Mouse (Mus musculus) spleen, adult 2 months (tissue): ENCODE measurements around the gene Lig3. TPM values are rescaled to one million over a fixed set of nuclear protein-coding genes. Genes with fewer than 3 reads are reported as not detected.

Experiments
- DNase-seq, 2 experiments: peaks; one replicate each; pipeline versions ENCODE4 v3.0.0 to v3.0.0-alpha.2; 2012 to 2021; ENCODE audit warnings: low spot score in 2 of 2, low read depth in 1 of 2
- H3K27ac ChIP-seq: fragments of 200-500 bp; 2 replicates; pipeline ENCODE4 v1.5.1; 2012; ENCODE audit warnings: low read length, inconsistent platforms; ENCODE audit not compliant: insufficient read depth
- H3K27me3 ChIP-seq: fragments of 200-500 bp; 2 replicates; pipeline ENCODE4 v1.6.1; 2012; ENCODE audit warnings: mild to moderate bottlenecking, moderate library complexity, low read length, inconsistent platforms; ENCODE audit not compliant: control insufficient read depth, insufficient read depth
- H3K36me3 ChIP-seq: fragments of 200-500 bp; 2 replicates; pipeline ENCODE4 v1.6.1; 2012; ENCODE audit warnings: mild to moderate bottlenecking, low read length, inconsistent platforms; ENCODE audit not compliant: control insufficient read depth, insufficient read depth
- H3K4me1 ChIP-seq: fragments of 200-500 bp; 2 replicates; pipeline ENCODE4 v1.6.1; 2011; ENCODE audit warnings: inconsistent platforms; ENCODE audit not compliant: control insufficient read depth, insufficient read depth, insufficient read length
- H3K4me3 ChIP-seq: fragments of 200-500 bp; 2 replicates; pipeline ENCODE4 v1.5.1; 2011; ENCODE audit warnings: mild to moderate bottlenecking, inconsistent platforms; ENCODE audit not compliant: insufficient read depth, insufficient read length; ENCODE audit errors: extremely low read depth
- CTCF ChIP-seq: fragments of 200-500 bp; IDR thresholded peaks from 2 replicates; pipeline ENCODE4 v1.5.1; 2011; ENCODE audit warnings: mild to moderate bottlenecking, inconsistent platforms; ENCODE audit not compliant: insufficient read depth, insufficient read length, insufficient replicate concordance; ENCODE audit errors: extremely low read depth
- POLR2A ChIP-seq: fragments of 200-500 bp; IDR thresholded peaks from 2 replicates; pipeline ENCODE4 v1.6.1; 2011; ENCODE audit warnings: low read depth, low read length, inconsistent platforms
- WGBS: fragments of 180-500 bp; shearing (Covaris S2); methylation state at CpG from one replicate; pipeline ENCODE4 v1.1.7; 2018; 5-methylcytosine and 5-hydroxymethylcytosine counted together
- polyA plus RNA-seq: library from polyadenylated mRNA; depleted of rRNA; stranded (reverse); fragments of >200 nt; gene quantifications from 2 replicates; pipeline ENCODE4 v1.2.3, GENCODE M21; 2012; rRNA removed

The Lig3 gene
- 5.9 and 6.4 TPM in 2 replicates for polyA plus RNA-seq

DNA sequence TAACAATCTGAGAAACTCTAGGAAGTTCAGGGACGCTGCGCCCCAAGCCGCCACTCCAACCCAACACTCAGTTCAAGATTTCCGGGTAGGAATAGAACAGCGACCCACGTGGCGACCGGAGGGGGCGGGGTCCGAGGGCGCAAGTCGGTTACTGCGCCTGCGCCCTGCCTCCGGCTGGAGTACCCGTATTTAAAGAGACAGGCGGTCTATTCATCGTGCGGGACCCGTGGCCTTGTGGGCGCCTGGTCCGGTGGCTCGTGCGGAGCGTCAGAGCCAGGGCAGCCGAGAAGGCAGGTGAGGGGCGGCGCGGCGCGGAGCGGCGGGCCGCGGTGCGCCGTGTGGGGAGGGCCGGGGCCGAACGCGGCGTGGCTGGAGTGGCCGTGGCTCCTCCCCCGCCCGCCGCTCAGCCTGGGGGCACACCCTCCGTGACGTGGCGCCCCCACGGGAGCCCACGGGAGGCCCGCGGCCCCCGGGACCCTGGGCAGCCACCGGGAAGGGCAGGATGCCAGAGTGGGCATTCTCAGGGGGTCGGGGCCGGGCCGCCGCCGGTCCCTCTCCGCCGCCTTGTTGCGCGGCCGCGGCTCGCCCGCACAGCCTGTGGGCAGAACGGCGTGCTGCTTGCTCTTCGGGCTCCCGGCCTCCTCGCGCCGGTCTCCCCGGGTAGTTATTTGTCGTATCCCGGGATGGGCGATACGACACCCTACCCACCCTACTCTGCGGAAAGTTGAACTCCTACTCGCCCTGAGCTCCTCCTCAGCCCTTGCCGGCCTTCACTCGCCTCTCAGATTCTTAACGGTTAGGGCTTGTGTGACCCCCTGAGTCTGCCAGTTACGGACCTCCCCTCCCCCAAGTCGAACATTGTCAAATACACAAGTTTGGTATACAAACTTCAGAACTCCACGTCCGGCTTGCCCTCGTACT, at the start of gene Lig3:
Gene Lig3 (plus strand): TSS at position 126 of the 921 bp plus-strand sequence.
- Histone ChIP-seq H3K4me1 (peaks cover 5% of the 10 kb centered on the region; the same call in 1 of the 2 replicates), H3K27ac (peak within 1 kb of the TSS; percentile 97), H3K36me3 (peaks cover 2% of the 10 kb centered on the region; the same call in 1 of the 2 replicates), H3K27me3 (no peaks in the 10 kb centered on the region), H3K4me3 (peak within 1 kb of the TSS; percentile 99)
- TF ChIP-seq POLR2A, result peak; percentile 55
- no peak for TF ChIP-seq CTCF
- under 1% methylated on average over 64 of the region's 90 CpGs for WGBS
- peak; percentile 82 to 93 for DNase-seq

- Histone ChIP-seq H3K4me1 (no peaks in the 10 kb centered on the region), H3K4me3 (no peak overlapping the region), H3K36me3 (no peaks in the 10 kb centered on the region), H3K27ac (no peak overlapping the region), H3K27me3 (no peaks in the 10 kb centered on the region)
- TF ChIP-seq POLR2A (no peak), CTCF (no peak)
- no peak for DNase-seq
Observed at GRCm38 (mm10) chr11:82734227-82734626, 46.7 kb upstream of the Lig3 start.

DNA sequence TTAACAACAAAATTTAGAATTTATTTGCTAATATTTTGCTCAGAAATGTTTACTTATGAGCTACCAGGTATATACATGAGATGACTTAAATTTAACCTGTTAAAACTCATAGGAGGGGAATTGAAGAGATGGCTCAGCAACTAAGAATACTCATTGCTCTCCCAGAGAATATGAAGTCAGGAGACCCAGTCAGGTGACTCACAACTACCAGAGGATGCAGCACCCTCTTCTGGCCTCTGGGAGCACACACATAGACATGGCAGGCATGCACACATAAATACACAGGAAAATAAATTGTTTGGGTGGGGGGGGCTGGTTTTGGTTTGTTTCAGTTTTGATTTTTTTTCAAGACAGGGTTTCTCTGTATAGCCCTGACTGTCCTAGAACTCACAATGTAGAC, 41.9 kb upstream of the Lig3 start:
- Histone ChIP-seq H3K4me1 (no peaks in the 10 kb centered on the region), H3K4me3 (no peak overlapping the region), H3K36me3 (no peaks in the 10 kb centered on the region), H3K27me3 (no peaks in the 10 kb centered on the region), H3K27ac (no peak overlapping the region)
- no peak for TF ChIP-seq CTCF
- TF ChIP-seq POLR2A, result no peak
- DNase-seq, result no peak

- Histone ChIP-seq H3K4me3 (no peak overlapping the region), H3K4me1 (no peaks in the 10 kb centered on the region; the same call in 1 of the 2 replicates), H3K36me3 (no peaks in the 10 kb centered on the region), H3K27me3 (no peaks in the 10 kb centered on the region; the same call in 1 of the 2 replicates), H3K27ac (no peak overlapping the region)
- peak; percentile 31 to 62 for DNase-seq
- 43% methylated on average over 6 of the region's 6 CpGs for WGBS
- peak; percentile 45; the same call in 1 of the 2 replicates for TF ChIP-seq CTCF
- no peak for TF ChIP-seq POLR2A
Observed at GRCm38 (mm10) chr11:82746138-82746537, 34.8 kb upstream of the Lig3 start.

DNA sequence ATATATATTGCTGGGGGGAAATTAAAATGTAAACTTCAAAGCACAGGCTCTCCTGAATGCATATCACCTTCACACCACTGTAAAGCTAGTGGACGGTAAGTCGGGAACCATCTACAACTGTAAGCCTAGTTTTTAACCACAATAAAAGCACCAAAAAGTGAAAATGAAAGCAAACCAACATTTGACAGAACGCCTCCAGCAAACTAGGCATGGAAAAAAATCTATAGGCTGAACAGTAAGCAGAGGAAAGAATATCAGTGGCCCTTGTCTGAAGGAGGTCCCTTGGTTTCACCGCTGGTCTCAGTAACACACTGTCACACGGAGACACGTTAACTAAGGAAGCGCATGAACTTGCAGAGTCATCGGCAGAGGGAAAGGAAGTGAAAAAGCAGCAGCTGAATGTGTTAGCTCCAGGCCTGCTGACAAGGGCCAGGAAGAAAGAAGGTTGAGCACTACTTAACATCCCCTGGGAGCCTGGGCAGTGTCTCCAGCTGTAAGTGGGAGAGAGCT, 34.0 kb upstream of the Lig3 start:
- peak in 1 of 2 experiments; percentile 25 for DNase-seq
- Histone ChIP-seq H3K27ac (peak overlapping the region; percentile 56), H3K4me3 (peak overlapping the region; percentile 58), H3K4me1 (no peaks in the 10 kb centered on the region; the same call in 1 of the 2 replicates), H3K27me3 (no peaks in the 10 kb centered on the region; the same call in 1 of the 2 replicates), H3K36me3 (no peaks in the 10 kb centered on the region)
- 2% methylated on average over 8 of the region's 8 CpGs for WGBS
- TF ChIP-seq CTCF (no peak), POLR2A (no peak)

DNA sequence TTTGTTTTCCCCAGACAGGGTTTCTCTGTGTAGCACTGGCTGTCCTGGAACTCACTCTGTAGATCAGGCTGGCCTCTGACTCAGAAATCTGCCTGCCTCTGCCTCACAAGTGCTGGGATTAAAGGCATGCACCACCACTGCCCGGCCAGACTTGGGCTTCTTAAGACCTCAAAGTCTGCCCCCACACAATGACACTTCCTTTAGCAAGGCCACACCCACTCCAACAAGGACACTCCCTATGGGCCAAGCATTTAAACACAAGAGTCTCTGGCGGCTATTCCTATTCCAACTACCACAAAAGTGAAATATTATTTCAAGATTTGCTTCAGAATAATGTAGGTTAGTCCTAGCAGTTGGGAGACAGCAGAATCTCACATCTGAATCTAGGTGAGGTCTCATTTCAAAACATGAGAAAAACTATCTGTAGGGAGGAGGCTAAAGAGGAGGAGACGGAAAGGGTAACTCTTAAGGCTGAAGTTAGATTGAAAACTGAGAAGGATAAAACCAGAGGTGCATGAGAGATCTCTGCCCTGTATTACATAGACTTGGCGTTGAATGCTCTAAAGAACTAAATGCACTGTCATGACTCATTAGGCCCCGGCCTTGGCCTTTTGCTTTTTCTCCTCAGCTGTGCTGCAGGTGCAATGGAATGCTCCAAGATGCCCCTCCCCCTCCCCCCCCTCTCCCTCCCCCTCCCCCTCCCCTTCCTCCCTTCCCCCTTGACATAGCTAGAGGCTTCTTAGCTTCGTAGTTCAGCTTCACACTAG, 28.4 kb upstream of the Lig3 start:
- 61% methylated on average over 6 of the region's 6 CpGs for WGBS
- H3K27ac ChIP-seq, result no peak overlapping the region
- no peak overlapping the region for H3K4me3 ChIP-seq
- TF ChIP-seq POLR2A (no peak), CTCF (no peak)
- H3K36me3 ChIP-seq, result no peaks in the 10 kb centered on the region
- H3K27me3 ChIP-seq, result no peaks in the 10 kb centered on the region; the same call in 1 of the 2 replicates
- no peaks in the 10 kb centered on the region for H3K4me1 ChIP-seq
- DNase-seq, result no peak
